Mouse (Mus musculus): Measurements from ENCODE around the gene Msi2.

Msi2 gene

DNA sequence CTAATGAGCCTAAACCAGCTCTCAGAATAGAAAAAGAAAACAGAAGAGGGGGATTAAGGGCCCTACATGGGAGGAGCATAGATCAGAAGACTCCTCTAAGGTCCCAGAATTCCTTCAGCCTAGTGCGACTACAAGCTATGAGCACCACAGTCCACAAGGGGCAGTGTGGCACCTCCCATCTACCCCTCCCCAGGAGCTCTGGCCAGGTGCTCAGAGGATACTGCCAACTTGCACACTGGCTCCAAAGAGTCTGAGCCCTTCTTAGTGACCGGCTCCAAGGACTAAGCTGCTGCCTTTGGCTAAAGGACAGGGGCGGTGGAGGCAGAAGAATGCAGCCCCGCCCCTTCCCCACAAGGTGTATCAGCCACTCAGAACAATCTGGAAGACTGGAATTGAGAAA lies 205.7 kb downstream of the Msi2 start:
- peak; percentile 55 for DNase-seq (ENCODE audit: low spot score)

DNA sequence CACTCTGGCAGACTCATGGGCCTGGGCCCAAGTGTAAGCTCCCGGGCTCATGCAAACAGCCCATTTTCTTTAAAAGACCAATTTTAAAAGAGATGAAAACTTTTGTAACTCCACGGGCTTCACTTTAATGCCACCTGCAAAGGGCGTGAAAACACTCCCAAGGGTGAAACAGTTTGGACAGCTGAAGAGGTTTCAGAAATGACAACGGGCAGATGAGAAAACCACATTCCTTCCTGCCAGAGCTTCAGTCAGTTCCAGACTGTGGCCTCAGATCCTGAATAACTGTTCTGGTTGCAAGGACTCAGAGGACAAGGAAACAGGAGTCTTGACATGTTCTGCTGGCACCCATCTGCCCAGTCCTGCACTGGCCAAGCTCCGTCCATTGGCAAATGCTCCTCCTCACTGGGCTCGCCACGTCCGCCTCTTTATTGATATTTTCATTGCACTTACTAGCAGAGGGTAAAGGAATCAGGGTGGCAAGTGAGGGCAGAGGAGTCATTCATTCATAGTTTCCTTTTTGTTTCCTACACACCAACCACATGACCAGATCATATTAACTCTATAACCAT lies 207.9 kb downstream of the Msi2 start:
- DNase-seq (ENCODE audit: low spot score), result no peak

DNA sequence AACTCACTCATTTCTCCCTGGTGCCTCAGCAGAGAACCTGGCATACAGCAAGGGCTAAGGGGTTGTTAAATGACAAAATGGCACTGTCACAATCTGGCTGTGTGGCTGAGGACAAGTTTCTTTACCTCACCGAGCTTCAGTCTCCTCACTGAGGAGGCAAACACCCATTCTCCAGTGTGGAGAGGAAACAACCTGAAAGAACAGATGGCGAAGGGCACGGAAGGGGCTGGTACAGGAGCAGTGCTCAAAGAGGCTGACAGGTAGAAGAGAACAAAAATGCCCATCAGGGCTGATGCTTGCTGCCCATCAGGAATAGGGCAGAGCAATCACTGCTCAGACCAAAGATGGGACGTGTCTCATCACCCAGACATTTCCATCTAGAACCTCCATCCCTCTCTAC lies 208.8 kb downstream of the Msi2 start:
- no peak for DNase-seq (ENCODE audit: low spot score)

DNA sequence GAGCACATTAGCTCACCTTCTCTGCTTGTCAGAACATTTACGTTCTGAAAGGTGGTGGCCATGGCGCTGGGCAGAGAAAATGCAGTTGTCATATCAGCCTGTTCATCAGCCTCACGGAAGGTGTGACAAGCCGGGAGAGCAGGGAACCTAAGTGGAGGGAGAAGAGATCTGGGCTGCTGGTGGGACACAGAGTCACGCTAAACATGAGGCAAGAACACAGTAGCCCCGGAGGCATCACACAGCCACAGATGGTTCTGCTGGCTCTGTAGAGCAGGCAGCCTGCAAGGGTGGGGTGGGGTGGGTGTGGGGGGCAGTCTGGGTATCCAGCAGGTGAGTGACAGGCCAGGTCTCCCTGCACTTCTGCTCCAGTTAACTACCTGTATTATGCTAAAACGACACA lies 210.2 kb downstream of the Msi2 start:
- DNase-seq (ENCODE audit: low spot score), result no peak

DNA sequence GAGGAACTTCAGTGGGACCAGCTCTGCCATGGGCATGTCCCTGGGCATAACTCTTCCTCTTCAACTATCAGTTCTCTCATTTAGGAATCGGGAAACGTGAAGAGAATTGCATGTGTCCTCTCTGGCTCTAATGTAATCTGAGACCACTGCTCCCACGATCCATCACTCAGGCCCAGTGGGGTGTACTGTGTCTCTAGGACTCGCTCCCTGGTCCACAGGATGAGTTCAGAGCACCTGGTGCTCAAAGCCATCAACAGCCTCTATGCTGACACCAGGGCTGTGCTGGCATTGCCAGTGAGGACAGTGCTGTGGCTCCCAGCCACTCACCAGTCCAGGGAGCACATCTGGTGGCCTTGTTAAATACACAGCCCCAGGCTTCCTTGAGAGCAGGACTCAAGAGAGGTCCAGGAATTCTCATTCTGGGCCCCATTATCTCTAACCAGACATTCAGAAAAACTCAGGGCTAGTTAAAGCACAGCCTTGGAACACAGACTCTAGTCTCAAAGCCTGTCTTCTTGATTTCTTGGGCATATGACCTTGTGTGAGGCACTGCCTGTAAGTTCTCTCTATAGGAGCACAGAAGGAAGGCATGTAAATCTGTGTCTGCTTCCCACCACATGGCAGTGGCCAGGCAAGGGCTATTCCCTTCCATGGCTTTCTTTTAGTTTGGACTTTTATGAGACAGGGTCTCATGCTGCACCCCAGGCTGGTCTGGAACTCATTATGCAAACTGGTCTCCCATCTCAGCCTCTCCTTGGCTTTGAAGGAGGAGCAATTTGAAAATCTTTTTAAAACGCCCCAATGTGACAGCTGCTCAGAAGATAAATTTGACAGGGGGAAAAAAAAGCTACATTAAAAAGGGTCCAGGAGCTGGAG lies 211.5 kb downstream of the Msi2 start:
- DNase-seq (ENCODE audit: low spot score), result no peak

DNA sequence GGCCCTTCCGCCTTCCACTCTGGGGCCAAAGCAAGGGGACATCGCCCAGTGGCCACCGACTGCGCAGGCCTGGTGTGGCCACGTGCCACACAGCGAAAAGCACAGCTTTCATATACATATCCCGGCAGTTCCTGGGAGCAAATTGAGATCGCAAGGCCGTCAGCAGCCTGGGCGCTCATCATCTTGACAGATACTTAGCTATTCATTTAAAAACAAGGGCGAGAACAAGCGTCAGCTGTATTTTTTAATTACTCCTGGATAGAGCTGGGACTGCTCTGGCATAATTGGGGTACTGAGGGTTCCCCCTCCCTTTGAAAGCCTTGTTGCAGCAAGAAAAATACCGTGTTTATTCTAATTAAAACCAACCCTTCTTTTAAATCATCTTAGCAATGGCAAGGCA lies 212.2 kb downstream of the Msi2 start:
- DNase-seq (ENCODE audit: low spot score), result no peak

DNA sequence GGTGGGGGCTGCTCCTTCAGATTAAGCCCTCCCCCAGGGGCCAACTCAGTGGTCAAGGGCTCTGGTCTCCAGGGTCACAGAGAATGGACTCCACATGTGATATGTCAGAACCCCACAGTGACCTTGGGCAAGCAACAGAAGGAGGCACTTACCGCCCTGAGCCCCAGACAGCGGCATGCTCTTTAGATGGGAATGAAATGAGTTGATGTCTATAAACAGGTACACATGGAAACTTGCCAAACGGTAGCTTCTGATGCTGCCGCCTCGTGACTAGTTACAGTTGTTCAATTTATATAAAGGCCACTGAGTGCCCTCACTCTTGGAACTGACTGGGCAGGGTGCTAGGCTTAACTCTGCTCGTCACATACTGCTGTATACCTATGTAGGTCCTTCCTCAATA lies 215.7 kb downstream of the Msi2 start:
- no peak for DNase-seq (ENCODE audit: low spot score)

DNA sequence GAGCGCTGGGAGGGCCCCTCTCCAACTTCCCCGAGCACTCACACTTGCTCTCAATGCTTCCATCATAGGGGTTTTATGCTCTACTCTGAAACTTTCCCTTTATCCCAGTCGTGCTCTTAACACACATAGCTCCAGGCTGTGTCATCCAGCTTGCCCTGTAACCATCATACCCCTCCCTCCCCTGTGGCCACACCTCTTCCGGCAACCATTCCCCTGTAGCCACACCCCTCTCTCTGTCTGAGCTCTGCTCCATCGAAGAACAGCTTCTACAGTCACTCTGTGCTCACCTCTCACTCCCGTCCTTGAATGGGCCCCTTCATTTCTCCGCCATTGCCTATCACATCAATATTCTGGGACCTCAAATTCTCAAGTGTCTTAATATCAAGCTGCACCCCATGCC lies 219.8 kb downstream of the Msi2 start:
- DNase-seq (ENCODE audit: low spot score), result peak; percentile 29

DNA sequence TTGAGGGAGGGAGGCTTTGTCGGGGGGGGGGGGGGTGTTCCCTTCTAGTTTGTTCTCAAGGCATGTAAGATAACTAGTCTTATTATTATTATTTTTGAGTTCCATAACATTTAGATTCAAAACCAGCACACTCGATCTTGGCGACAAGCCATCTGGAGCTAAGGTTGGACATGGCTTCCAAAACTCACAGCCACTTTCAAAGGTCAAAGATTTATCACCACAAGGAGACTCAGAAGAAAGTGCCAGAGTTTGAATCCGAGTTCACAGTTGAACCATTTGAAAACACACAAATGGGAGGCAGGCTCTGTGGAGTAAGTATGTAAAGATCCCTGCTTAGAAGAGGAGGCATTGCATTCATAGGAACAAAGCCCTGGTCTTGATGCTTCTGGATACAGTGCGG lies 221.9 kb downstream of the Msi2 start:
- DNase-seq (ENCODE audit: low spot score), result no peak

DNA sequence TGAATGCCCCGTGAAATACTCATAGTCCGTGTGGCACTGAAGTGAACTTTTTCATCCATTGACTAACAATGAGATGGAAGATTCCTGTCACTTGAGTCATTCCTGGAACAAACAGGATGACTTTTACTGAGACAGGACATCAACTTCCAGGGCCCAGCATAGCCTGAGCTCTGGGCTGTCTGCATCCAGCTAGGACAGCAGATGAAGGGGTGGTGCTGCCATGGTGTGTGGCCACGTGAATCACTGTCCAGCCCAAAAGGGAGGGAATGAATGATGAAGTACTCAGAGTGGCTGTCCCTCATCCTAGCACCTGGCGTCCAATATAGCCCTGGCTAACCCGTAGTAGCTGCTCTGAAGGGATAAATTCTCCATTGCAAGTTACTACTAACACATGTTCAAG lies 222.6 kb downstream of the Msi2 start:
- no peak for DNase-seq (ENCODE audit: low spot score)

DNA sequence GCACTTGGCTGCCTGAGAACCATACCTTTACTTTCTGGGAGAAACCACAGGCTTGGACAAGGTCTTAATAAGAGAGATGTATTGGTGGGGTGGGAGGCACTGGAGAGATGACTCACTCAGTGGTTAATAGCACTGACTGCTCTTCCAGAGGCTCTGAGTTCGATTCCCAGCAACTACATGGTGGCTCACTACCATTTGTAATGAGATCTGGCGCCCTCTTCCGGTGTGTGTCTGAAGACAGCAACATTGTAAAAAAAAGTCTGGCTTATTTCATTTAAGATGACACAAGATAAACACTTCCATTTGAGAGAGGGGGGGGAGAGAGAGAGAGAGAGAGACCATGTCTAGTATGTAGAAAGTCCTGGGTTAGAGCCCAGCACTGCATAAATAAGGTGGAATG lies 223.3 kb downstream of the Msi2 start:
- DNase-seq (ENCODE audit: low spot score), result no peak

DNA sequence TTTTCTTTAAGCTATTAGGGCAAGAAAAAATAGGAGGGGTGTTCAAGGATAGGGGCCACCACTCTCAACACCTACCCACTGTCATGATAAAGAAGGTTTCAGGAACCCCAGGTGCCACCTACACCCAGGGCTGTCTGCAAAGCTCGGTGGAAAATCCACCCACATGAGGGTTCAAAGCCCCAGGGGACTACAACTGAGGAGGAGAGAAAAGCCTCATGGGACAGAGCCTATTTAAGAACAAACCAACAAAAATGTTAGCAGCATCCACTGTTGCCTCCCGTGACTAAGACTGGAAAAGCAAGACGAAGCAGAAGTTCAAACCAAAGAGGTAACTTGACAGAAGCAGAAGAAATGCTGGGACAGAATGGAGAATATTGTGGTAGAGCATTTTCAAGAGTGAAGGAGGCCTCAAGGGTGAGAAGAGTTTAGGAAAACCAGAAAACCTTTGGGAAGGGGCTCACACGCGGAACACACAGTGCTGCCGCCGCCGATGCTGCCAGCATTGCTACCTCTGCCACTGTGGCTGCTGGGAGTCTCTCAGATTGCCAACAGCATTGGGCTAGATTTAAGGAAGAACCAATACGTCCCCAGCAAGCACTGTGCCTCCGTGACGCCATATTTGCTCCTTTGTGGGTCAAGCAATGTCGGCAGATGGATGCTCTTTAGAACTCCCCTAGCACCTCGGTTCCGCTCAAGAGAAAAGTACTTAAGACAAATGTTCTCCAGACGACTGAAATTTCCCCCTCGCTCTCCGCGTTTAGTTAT lies 224.3 kb downstream of the Msi2 start:
- DNase-seq (ENCODE audit: low spot score), result no peak

DNA sequence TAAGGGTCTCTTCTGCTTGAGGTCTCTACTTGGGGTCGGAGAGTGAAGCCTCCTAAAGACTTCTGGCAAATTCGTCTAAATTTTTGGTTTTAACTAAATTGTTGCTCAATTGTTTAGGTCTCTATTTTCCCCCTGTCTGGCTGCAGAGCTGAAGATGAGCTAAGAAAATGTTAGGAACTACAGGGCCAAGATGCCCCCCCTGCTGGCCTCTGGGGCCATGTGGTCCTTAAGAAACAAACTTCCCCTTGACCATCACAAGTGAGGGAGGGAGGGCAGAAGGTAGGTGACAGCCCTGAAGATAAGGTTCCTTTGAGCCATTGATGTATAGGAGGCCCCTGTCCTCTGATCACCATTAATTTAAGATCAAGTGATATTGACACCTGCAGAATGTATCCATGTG lies 225.7 kb downstream of the Msi2 start:
- DNase-seq (ENCODE audit: low spot score), result no peak

DNA sequence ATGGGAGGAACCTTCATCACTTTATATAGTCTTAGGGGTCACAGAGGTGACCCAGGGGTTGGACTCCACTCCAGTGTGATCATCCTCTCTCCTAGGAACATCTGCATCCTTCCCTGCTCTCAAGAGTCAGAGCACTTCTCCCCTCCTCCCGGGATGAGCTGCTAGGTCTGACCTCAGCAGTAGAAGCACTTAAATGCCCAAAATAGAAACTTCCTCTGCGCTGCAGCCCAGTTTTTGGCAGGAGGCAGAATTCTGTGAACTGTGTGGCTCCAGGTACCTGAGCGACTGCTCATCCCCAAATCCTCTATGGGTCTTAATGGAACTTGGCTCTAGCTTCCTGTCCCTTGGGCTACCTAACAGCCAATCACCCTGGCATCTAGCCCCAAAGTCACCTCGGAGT lies 228.3 kb downstream of the Msi2 start:
- DNase-seq (ENCODE audit: low spot score), result no peak

DNA sequence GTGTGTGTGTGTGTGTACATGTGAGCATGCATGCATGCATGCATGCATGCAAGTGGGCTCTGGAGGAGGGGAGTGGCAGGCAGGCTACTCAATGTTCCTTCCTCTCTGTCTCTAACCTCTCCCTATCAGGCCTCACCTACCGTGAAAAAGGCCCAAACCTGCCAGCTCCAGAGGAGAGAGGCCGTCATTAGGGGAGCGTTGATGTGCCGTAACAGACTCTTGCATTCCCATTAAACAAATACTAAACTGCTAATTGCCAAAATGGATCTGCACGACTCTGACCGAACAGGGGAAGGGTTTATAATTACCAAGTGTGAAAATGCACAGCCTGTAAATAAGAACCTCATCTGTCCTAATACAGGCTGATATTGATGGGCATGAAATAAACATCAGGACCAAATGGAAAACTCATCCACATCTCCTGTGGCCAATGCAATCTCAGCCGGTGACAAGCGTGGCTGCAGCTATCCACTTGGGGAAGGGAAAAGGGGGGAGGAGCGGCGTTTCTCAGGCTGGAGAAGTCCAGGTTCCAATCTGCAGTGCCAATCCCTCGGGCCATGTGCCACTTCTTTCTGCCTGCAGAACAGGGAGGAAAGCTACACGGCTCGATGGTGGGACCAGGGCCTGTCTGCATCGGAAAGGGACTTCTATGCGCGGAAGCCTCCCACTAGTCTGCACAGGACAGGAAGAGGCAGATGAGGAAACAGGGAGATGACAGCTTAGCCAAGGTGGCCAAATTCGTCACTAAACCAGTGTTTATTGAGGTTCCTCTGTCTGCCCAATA lies 229.2 kb downstream of the Msi2 start:
- DNase-seq (ENCODE audit: low spot score), result no peak

DNA sequence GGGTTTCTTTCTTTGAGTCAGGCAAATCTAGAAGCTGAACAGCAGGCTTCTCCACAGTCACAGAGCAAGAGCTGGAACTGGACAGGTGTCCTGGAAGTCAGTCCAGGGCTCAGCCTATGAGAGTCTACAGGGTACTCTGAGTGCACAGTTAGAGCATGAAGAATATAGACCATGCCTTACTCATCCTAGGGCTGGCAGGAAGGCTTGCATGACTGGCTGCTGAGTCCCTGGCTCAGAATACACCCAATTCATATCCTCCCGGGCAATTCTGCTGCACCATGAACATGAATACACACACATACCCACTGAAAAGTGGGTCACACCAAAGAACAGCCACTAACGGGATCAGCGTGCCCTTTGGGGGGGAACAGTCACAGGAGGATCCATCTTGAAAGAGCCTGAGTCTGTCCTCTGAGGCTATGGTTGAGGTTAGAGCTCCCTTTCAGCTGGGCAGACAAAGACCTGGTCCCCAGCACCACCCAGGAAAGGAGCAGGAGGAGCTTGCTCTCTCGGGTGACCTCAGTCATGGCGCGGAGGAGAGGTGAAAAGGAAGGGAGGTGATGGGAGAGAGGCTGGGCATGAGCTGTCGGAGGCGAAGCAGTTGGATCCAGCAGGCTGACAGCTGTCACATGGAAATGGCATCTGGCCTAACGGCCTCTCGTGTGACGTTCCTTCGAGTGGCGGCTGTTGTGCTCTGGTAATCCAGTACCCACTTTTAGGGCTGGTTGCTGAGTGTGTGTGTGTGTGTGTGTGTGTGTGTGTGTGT lies 230.0 kb downstream of the Msi2 start:
- no peak for DNase-seq (ENCODE audit: low spot score)

DNA sequence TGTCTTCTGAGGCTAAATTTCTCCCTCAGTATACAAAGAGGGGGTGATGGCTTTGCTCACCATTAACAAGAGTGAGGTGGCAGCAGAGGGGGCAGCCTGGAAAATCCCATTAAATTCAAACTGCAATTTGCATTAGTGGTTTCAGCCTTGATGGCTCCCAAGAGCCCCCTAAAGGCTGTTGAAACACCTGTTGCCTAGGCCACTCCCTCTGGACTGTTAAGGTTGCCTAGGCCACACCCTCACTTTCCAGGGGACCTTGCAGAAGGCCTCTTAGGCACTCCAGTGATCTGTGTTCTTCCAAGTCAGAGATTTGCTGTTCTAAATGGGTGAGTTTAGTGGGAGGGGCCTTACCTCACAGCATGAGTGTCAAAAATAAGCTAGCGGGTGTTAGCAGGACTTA lies 232.3 kb downstream of the Msi2 start:
- no peak for DNase-seq (ENCODE audit: low spot score)

DNA sequence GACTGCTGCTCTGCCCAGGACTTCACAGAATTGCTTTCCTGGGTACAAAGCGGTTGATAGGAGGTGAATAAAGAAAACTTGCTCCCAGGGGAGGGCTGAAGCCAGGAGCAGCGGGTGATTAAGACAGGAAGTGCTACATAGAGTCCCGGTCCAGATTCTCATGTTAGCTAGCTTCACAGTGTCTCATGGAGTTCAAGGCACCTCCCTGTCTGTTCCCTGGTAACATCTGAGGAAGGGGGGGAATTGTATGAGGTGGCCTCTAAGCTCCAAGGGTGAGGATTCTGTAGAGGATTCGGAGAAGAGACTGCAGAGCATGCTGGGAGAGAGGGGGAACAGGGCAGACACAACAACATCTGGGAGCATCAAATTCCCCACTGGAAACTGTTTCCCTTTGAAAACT lies 233.2 kb downstream of the Msi2 start:
- DNase-seq (ENCODE audit: low spot score), result no peak

DNA sequence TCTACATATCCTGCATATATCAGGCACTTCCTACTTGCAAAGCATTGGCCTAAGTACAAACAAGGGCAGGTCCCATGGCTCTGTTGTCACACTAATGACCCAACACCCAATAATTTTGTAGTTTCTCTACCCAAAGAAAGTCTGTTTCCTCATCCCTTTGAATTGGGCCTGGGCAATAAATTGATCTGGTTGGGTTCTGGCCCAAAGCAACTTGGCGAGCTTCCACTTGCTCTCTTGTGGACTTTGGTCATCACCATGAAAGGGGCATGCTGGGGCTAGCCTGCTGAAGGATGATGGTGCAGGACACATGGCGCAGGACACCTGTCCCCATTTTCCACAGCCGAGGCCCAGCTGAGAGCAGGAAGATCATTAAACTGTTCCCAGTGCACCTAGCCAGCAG lies 234.3 kb downstream of the Msi2 start:
- DNase-seq (ENCODE audit: low spot score), result no peak

DNA sequence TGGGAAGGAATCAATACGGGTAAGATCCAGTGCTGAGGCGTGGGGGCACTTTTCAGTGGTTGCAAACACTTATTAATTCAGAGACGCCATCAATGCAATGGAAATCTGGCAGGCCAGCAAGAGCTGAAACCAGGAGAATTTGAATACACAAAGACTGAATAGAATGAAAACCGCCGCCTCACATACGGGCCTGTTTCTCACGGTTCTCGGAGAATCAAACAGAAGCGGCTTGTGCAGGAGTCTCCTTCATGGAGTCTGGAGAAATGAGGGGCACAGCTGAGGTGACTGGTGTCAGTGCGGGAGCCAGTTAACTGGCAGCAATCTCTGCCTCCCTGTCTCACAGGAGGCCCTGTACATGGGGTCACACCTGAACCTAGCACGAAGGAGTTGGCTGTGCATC lies 235.7 kb downstream of the Msi2 start:
- DNase-seq (ENCODE audit: low spot score), result no peak

DNA sequence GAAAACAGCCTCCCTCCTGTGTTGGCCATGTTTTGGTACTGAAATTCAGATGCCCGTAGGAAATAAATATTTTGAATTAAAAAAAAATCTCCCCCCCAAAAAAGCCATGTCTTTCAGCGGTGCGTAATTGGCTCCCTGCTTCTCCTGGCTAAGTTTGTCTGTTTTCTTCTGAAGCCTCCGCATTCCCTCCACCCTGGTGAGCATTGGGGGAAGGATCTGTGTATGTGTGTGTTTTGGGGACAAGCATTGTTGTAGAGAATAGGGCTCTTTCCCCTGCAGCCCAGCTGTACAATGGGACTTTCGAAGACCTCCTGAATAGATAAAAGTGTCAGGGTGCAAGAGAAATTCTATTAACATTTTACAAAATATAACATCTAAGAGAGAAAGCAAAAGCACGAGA lies 236.1 kb downstream of the Msi2 start:
- no peak for DNase-seq (ENCODE audit: low spot score)

All from urinary bladder, postnatal 14 days (tissue).